Mouse (Mus musculus) stomach, postnatal 0 days (tissue): ENCODE measurements around the gene Hdac6. TPM values are rescaled to one million over a fixed set of nuclear protein-coding genes. Genes with fewer than 3 reads are reported as not detected.

Experiments used
- ATAC-seq: fragments of 200-750 bp; cut with Nextera tagmentation; 2 replicates; pipeline ENCODE4 v1.8.0; 2017; ENCODE audit not compliant: low FRiP score, low TSS enrichment
- DNase-seq: peaks from one replicate; pipeline ENCODE4 v3.0.0-alpha.2; 2016; ENCODE audit warnings: low spot score
- H3K27ac ChIP-seq: fragments of 300-500 bp; sonication (generic); replicated peaks from 2 replicates; pipeline ENCODE4 v1.5.1; 2014; ENCODE audit warnings: mild to moderate bottlenecking, control low read depth
- H3K27me3 ChIP-seq: fragments of 300-500 bp; sonication (generic); 2 replicates; pipeline ENCODE4 v1.6.1; 2014; ENCODE audit warnings: low read length; ENCODE audit not compliant: control insufficient read depth, insufficient read depth
- H3K36me3 ChIP-seq: fragments of 300-500 bp; sonication (generic); 2 replicates; pipeline ENCODE4 v1.6.1; 2014; ENCODE audit warnings: low read length, mixed read lengths; ENCODE audit not compliant: control insufficient read depth, insufficient read depth
- H3K4me1 ChIP-seq: fragments of 300-500 bp; sonication (generic); replicated peaks from 2 replicates; pipeline ENCODE4 v1.6.1; 2014; ENCODE audit warnings: antibody characterized with exemption; ENCODE audit not compliant: control insufficient read depth, insufficient read depth
- H3K4me2 ChIP-seq: fragments of 300-500 bp; sonication (generic); replicated peaks from 2 replicates; pipeline ENCODE4 v1.6.1; 2014; ENCODE audit warnings: low read depth, mild to moderate bottlenecking, control low read depth, moderate library complexity
- H3K4me3 ChIP-seq: fragments of 300-500 bp; sonication (generic); 2 replicates; pipeline ENCODE4 v1.5.1; 2014; ENCODE audit warnings: low read depth, low read length, control low read depth
- H3K9ac ChIP-seq: fragments of 300-500 bp; sonication (generic); 2 replicates; pipeline ENCODE4 v1.6.1; 2014; ENCODE audit warnings: mild to moderate bottlenecking, low read length, control low read depth, mixed read lengths
- H3K9me3 ChIP-seq: fragments of 300-500 bp; sonication (generic); 2 replicates; pipeline ENCODE4 v1.6.1; 2016; ENCODE audit warnings: low read length; ENCODE audit not compliant: control insufficient read depth
- CTCF ChIP-seq: IDR thresholded peaks from 2 replicates; pipeline ENCODE4 v1.5.1; 2016; ENCODE audit warnings: antibody characterized with exemption, low read depth, mild to moderate bottlenecking, moderate library complexity
- EP300 ChIP-seq: optimal IDR thresholded peaks from 2 replicates; pipeline ENCODE3; 2016; ENCODE audit warnings: antibody characterized with exemption
- WGBS: fragments of 180-500 bp; shearing (Covaris S2); extraction: QIAGEN DNeasy Blood & Tissue Kit; methylation state at CpG from one replicate; pipeline ENCODE4 v1.1.7; 2014; 5-methylcytosine and 5-hydroxymethylcytosine counted together
- polyA plus RNA-seq: library from polyadenylated mRNA; unstranded; fragments of >200 nt; fragmentation: Nextera tagmentation; extraction: Ambion mirVana; gene quantifications from 2 replicates; pipeline ENCODE4 v1.2.1, GENCODE M21; 2015

Hdac6 gene
- 6.2 and 6.7 TPM in 2 replicates for polyA plus RNA-seq

DNA sequence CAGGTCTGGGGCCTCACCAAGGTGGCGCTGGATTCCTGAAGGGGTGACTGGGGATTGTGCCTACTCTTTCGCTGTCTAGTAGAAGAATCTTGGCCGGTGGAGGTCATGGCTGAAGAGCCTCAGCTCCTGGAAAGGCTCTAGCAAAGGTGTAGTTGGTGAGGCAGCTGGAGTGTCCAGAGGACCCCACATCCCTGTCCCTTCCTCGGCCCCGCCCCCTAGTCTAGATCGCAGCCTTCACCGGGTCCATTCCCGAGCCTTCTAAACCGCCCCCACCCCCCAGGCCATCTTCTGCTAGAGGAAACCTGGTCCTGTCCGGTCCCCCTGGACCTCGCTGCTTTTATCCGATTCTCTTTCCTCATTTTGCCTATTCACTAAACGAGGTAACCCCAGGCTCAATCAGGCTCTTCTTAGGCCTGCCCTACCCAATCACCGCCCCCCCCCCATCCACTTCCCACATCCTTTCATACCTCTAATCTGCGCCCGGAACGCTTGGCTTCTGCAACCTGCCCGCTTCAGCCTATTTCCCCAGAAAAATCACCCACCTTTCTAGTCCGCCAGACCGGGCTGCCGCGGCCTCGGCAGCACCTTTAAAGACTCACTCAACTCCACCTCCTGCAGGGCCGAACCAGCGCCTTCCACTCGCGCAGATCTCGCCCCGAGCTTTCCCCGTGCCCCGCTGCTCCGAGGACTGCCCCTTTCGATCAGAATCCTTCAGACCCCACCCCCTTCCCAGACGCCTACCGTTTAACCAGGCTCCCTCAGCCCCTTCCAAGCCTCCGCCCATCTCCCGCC lies at the start of gene Hdac6:
Gene Hdac6, minus strand, starts transcription at position 782 of the 792 bp plus-strand sequence.
- Histone ChIP-seq H3K4me3 (peak within 1 kb of the TSS; percentile 44), H3K9me3 (no peaks in the 10 kb centered on the region), H3K9ac (peak within 1 kb of the TSS; percentile 51), H3K36me3 (no peaks in the 10 kb centered on the region), H3K4me1 (no peaks in the 10 kb centered on the region), H3K4me2 (peak within 1 kb of the TSS; percentile 49), H3K27ac (0 out of 2 replicates have a peak within 1 kb of the TSS, but pooled peaks have one; percentile 18), H3K27me3 (no peaks in the 10 kb centered on the region)
- WGBS = 16% methylated on average over 33 of the region's 37 CpGs
- DNase-seq (no peak), ATAC-seq (no peak; the same call in 1 of the 2 replicates)
- TF ChIP-seq EP300 (no peak), CTCF (peak; percentile 14; the same call in 1 of the 2 replicates)

DNA sequence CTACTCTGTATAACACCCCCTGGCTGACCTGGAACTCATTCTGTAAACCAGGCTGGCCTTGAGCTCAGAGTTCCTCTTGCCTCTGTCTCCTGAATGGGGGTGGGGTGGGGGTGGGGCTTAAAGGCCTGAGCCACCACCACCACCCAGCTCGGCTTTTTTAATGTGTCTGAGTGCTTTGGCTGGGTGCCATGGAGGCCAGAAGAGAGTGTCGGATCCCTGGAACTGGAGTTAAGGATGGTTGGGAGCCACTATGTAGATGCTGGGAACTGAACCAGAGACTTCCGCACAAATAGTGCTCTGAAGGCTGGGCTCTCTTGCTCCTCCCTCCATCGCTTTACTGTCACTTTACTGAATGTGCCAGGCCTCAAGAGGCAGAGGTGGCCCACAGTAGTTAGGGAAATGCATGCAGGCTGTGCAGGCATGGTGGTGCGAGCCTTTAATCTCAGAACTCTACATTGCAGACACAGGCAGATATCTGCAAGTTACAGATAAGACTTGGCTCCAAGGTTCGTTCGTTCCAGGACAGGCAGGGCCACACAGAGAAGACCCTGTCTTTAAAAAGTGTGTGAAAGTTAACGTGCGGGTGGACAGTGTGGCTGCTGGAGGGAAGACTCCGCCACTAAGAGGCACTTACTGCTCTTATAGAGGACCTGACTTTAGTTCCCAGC lies 45.5 kb upstream of the Hdac6 start:
- Histone ChIP-seq H3K27me3 (no peaks in the 10 kb centered on the region), H3K36me3 (no peaks in the 10 kb centered on the region), H3K4me2 (no peak overlapping the region), H3K4me1 (no peaks in the 10 kb centered on the region), H3K4me3 (no peak overlapping the region), H3K9ac (no peak overlapping the region), H3K9me3 (no peaks in the 10 kb centered on the region), H3K27ac (no peak overlapping the region)
- DNase-seq (no peak), ATAC-seq (no peak)
- WGBS = 67% methylated on average over 10 of the region's 10 CpGs
- TF ChIP-seq EP300 (no peak), CTCF (no peak)

DNA sequence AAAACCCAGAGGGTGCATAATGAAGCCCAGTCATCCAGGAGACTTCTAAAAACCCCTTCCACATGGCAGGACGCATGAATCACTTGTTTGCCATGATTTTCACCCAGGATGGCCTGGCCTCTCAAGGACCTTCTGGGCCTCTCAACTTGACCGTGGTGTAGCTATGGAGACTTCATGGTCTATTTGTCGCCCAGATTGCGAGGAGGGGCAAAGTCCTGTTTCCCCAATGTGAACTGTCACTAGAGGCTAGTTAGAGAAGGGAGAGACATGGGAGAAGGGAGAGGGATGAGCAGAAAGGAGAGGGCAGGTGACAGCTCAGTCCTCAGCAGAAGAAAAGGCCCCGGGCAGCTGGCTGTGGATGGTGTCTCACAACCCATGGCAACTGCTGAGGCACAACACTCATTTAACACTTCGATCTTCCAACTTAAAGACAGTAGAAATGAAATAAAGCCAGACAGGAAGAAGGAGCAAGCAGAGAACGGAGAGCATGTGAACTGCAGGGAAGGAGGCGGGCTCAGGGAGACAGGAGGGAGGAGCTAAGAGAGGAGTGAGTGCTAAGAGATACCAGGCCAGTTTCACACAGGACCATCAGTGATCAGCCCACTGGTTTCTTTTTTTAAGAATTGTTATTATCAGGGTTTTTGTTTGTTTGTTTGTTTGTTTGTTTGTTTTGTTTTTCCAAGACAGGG lies 44.8 kb upstream of the Hdac6 start:
- no peak overlapping the region for H3K9ac ChIP-seq
- no peak overlapping the region for H3K4me3 ChIP-seq
- H3K9me3 ChIP-seq = no peaks in the 10 kb centered on the region
- H3K27ac ChIP-seq = no peak overlapping the region
- H3K36me3 ChIP-seq = no peaks in the 10 kb centered on the region
- no peaks in the 10 kb centered on the region for H3K4me1 ChIP-seq
- DNase-seq (no peak), ATAC-seq (no peak)
- 63% methylated on average over 8 of the region's 8 CpGs for WGBS
- no peak overlapping the region for H3K4me2 ChIP-seq
- TF ChIP-seq EP300 = no peak
- H3K27me3 ChIP-seq = no peaks in the 10 kb centered on the region

- Histone ChIP-seq H3K4me2 (no peak overlapping the region), H3K4me3 (no peak overlapping the region), H3K9me3 (no peaks in the 10 kb centered on the region), H3K4me1 (no peaks in the 10 kb centered on the region), H3K27ac (no peak overlapping the region), H3K9ac (no peak overlapping the region), H3K27me3 (no peaks in the 10 kb centered on the region), H3K36me3 (no peaks in the 10 kb centered on the region)
- DNase-seq (no peak), ATAC-seq (no peak)
- WGBS = 85% methylated on average over 7 of the region's 7 CpGs
- TF ChIP-seq CTCF (no peak), EP300 (no peak)
These were observed 33.7 kb upstream of the Hdac6 start for GRCm38 (mm10) chrX:7981368-7981767.

DNA sequence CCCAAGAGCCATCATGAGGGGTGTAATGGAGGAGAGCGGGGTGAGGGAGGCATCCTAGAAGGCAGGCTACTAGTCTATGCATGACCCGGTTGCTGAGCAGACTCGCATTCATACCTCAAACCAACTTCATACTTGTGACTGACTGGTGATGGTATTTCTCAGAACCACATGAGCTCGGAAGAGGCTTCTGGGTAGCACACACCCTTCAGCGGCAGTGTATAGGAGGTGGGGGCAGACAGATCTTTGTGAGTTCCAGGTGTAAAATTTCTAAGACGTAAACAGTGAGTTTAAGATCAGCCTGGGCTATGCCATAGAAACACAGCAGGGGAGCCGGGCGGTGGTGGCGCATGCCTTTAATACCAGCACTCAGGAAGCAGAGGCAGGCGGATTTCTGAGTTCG lies 30.2 kb upstream of the Hdac6 start, which contains the start of gene Gata1:
Gene Gata1, minus strand, starts transcription at position 180 of the 400 bp plus-strand sequence.
- H3K9me3 ChIP-seq = no peaks in the 10 kb centered on the region
- no peak for TF ChIP-seq EP300
- TF ChIP-seq CTCF = no peak
- 88% methylated on average over 11 of the region's 11 CpGs for WGBS
- H3K27me3 ChIP-seq = no peaks in the 10 kb centered on the region
- H3K27ac ChIP-seq = no peak within 1 kb of the TSS
- no peak within 1 kb of the TSS for H3K4me3 ChIP-seq
- no peaks in the 10 kb centered on the region for H3K4me1 ChIP-seq
- no peak within 1 kb of the TSS for H3K4me2 ChIP-seq
- no peak for ATAC-seq
- no peak for DNase-seq
- no peaks in the 10 kb centered on the region for H3K36me3 ChIP-seq
- H3K9ac ChIP-seq = no peak within 1 kb of the TSS
